Mouse (Mus musculus) brain, embryonic 14.5 days (tissue): ENCODE results near the gene Tmem178. TPM values are rescaled to one million over a fixed set of nuclear protein-coding genes. Genes with fewer than 3 reads are reported as not detected.

ENCODE experiments used
- DNase-seq: peaks from one replicate; pipeline ENCODE4 v3.0.0-alpha.2; 2011; ENCODE audit warnings: low read depth
- CTCF ChIP-seq: fragments of 200-500 bp; IDR thresholded peaks from 2 replicates; pipeline ENCODE4 v1.5.1; 2012; ENCODE audit warnings: inconsistent platforms, mild to moderate bottlenecking, moderate library complexity, borderline replicate concordance; ENCODE audit not compliant: insufficient read depth, insufficient read length; ENCODE audit errors: extremely low read depth
- POLR2A ChIP-seq: fragments of 200-500 bp; IDR thresholded peaks from 2 replicates; pipeline ENCODE4 v1.6.1; 2012; ENCODE audit warnings: mild to moderate bottlenecking, inconsistent platforms, borderline replicate concordance; ENCODE audit not compliant: poor library complexity, insufficient read depth, insufficient read length, severe bottlenecking; ENCODE audit errors: extremely low read depth
- polyA plus RNA-seq: library from polyadenylated mRNA; depleted of rRNA; stranded (reverse); fragments of >200 nt; gene quantifications from 2 replicates; pipeline ENCODE4 v1.2.3, GENCODE M21; 2012

Gene Tmem178
- polyA plus RNA-seq, 1 experiment = 31.8 TPM

DNA sequence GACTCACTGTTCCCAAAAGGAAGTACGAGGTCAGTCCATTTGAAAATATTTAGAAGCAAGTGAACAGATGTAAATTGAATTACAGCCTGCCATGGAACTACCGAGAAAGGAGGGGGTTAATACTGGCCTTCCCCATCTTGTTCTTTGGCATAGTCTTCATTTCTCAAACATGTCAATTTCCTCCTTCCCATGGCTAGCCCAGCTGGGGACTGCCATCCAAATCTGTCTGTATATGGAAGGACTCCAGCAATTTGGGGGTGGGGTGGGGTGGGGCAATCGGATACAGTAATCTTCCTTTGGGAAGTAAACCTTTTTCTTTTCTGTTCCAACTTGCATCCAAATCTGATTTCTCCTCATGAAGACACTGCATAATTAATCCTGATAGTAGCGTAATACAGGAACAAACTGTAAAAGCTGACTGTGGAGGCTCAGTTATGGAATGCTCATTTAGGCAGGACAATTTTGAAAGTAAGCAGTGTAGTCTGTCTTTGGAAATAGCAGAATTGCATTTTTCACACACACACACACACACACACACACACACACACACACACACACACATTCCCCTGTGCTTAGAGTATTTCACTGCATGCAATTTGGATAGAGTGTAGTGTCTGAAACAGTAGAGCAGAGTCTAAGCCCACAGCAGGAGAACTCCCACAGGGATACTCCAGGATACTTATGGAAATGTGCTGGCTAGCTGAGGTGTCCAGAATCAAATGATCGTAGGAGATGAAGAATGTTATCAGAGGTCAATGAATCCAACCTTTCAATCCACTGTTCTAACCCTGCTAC, 1.9 kb downstream of the Tmem178 start:
- peak; percentile 74 for DNase-seq
- no peak for TF ChIP-seq POLR2A

DNA sequence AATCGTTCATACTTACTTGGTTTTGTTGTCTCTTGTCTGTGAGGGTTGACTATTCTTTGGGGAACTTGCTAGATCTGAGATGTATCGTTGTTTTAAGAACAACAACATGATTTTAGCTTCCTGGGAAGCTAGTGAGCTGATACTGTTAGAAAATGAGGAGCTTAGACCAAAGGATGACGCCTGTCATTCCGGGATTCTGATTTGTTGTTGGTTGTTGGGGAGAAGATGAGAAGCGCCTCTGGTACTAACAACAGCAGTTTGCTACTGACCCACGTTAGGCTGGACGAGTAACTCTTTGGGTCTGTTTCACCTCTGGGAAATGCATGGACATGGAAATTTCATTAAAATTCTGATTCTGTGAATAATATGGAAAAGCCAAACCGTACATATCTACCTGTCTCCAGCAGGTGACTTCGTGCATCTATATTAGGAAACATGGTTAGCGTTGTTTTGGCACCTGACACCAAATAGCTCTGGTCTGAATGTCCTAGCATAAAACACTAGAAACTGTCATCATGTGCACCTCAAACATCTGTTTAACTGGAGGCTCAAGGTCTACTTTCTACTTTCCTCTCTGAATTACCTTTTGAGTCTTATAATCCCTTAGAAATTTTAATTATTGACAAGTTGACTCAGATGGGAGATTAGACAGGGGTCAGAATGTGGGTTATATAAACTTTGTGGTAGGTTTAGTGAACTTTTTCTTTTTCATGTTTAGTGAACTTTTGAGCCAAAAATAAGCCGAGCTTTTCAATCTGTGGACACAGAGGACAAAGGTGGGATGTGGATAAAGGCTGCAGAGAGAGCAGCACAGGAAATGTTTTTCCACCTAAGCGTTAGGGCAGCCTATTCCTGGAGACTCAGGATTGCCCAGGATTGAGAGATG, 2.9 kb downstream of the Tmem178 start:
- DNase-seq = no peak
- TF ChIP-seq POLR2A (no peak), CTCF (no peak)

DNA sequence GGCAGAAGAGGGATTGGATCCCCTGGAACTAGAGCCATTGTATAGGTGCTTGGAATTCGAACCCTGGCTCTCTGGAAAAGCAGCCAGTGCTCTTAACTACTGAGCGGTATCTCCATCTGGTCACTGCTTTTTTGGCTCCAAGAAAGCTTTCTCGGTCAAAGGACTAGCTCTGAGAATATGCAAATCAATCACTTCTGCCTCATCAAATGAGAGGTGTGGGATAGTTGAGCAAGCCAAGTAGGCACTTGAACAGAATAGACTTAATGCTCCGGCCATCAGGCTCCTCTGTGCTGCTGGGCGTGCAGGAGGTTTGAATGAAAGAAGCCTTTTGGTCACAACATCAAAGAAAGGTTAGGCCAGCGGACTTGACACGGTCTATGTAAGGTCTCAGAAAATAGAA, 5.0 kb downstream of the Tmem178 start:
- TF ChIP-seq CTCF = no peak
- TF ChIP-seq POLR2A = no peak
- no peak for DNase-seq

DNA sequence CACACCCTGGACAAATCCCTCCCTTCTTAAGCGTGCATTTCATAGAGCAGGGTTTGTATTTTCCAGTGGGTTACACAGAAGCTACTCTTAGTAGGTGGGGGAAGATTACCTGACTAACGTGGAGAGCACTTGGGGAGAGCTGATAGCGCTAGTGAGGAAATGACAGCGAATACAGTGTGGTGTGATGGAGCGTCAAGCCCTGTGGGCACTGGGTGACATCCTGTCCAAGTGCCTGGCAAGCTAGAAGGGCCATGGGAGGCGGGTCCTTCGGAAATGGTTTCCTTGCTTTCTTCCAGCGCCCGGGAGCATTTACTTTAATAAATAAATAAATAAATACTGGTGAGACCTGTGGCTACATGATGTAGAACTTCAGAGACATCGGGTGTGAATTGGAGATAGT, 5.5 kb downstream of the Tmem178 start:
- TF ChIP-seq CTCF (no peak), POLR2A (no peak)
- no peak for DNase-seq

DNA sequence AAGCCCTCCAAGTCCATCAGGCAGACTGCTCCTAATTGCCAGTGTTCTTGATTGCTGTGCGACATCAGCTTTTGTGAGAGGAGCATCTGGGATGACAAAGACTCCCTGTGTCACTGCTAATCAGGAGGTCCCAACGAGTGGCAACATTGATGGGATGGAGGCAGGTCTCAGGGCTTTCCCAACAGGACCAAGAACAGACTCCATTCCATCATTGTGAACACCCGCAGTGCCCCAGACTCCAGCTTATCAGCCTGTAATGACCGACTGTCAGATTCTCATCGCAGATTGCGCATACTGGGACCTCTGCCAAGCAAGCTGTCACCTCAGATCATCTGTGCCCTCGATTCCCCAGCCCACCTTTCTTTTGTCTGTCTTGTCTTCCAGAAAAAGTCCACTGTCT, 7.9 kb downstream of the Tmem178 start:
- DNase-seq = peak; percentile 85
- no peak for TF ChIP-seq CTCF
- no peak for TF ChIP-seq POLR2A

DNA sequence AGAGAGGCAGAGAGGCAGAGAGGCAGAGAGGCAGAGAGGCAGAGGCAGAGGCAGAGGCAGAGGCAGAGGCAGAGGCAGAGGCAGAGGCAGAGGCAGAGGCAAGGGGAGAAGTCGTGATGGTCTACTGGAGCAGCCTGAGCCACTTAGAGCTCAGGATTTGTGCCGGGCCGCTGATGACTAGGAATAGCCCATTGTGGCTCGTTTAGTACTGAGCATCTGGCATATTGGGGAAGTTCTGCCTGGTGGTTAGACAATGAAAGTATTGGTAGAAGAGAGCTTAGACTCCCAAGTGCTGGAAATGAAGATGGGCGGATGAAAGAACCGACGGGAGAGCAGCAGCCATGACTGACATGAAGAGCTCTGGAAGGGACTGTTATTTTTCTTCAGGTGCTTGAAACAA, 11.0 kb downstream of the Tmem178 start:
- TF ChIP-seq CTCF (no peak), POLR2A (no peak)
- no peak for DNase-seq

DNA sequence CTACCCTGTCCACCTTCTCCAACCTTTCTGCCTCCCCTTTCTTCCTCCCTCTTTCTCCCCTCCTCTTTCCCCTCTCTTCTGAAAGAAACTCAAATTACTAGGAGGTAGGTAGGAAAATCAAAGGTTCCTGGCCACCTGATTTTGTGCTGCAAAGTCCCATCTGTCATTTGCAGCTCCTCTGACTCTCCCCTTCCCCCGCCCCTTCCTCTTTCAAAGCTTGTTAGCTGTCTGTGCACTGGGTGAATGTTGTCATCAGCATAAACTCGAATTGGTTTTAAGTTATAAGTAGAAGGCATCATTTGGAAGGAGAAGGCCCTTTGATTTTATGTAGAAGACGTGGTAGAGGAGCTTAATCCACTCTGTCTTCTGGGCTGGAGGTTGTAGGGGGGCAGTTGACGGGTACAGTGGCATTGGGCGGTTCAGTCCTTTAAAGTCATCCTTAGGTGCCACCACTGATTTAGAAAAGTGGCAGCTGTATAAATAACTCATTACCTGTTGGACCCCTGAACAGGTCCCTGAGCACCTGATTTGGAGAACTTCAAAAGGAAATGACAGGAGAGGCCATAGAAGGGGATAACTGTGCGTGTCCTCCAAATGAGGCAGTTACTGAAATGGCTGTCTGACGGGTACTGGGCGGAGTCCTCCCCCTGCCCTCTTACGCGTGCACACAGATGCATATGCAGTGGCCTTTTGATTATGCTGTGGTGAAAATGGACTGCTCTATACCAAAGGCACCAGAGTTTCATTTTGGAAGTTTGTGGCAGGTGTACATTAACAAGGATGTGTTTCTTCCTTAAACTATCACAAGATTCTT, 11.8 kb downstream of the Tmem178 start:
- peak; percentile 65 for DNase-seq
- TF ChIP-seq POLR2A (no peak), CTCF (no peak)

DNA sequence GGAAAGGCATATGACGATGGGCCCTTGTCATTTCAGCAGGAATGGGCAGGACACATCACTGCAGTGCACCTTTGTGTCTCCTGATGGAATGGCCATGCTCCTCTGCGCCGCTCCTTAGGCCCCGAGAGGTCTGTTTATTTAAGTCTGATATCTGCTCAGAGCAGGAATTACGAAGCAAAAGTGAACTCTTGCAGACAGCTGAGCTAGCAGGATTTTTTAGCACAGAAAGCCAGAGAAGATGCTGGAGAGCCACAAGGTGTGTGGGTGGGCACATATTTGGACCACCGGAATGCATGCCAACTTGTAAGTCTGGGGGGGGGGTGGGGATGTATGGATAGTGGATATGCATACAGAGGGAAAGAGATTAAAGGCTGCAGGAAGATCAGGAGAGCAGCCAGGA, 13.9 kb downstream of the Tmem178 start:
- TF ChIP-seq POLR2A = no peak
- no peak for TF ChIP-seq CTCF

DNA sequence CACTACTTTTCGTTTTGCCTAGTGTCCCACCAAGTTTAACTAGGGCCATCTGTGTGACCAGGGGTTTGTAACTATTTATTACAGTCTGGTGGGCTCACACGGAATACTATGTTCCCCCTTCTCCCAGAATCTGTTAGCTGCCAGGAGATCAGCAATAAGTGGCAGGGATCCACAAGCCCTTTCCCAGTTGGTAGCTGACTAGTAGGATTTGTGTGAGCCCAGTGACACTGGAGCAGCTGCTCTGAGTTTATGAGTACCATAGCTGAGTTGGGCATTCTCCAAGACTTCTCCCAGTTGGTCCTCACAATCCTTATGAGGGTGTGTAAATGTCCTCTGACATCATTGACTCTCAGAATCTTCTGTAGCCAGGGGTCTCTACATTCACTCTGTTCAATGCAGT, 15.4 kb downstream of the Tmem178 start:
- no peak for DNase-seq
- TF ChIP-seq POLR2A (no peak), CTCF (no peak)

More for the DNA sequence above, 13.9 kb downstream of the Tmem178 start:
- DNase-seq = no peak

DNA sequence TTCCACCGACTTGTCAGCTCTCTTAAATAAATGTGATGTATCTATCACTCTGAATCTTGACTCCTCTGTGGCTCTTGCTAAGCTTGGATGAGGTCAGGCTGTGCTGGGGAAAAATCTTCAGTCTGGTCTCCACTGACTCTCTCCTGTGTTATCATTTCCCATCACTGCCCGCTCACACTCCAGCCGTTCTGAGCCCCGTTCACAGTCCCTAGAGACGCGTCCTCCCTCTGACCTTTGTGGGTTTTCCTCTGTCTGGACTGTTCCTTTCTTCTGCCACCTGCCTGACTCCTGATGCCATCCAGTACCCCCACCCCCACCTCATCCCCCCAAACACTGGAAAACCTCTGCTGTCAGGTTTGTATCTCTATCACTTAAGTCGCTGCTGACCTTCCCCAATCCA, 23.0 kb downstream of the Tmem178 start:
- TF ChIP-seq POLR2A (no peak), CTCF (no peak)
- DNase-seq = no peak
